Mouse (Mus musculus) ES-Bruce4 (cell line): ENCODE measurements at regions not wholly inside any gene's neighbourhood (a gene's known extent, or its start where the extent isn't known, plus 50 kb on each side); places are given as distances from the start of the nearest gene placed in this dataset.

Experiments
- EP300 ChIP-seq: IDR thresholded peaks from 2 replicates; pipeline ENCODE4 v1.6.1; 2011; ENCODE audit warnings: low read depth, low read length; ENCODE audit not compliant: insufficient read depth
- POLR2A ChIP-seq: IDR thresholded peaks from one replicate; pipeline ENCODE4 v1.8.1; 2011; ENCODE audit warnings: low read length; ENCODE audit not compliant: insufficient read depth

GRCm38 (mm10) chr3:29889638-29890037 is 658.2 kb downstream of the Mecom start:
- TF ChIP-seq POLR2A (no peak), EP300 (no peak)
